Mouse (Mus musculus) adrenal gland, adult 8-10 months (tissue): ENCODE results near the gene Csrnp2. TPM values are rescaled to one million over a fixed set of nuclear protein-coding genes. Genes with fewer than 3 reads are reported as not detected.
"Not testable (repeated sequence)": the region's sequence is repeated elsewhere in the genome, so short reads cannot be mapped to it uniquely, and the experiment has no call there.

ENCODE experiments used
- DNase-seq: peaks from one replicate; pipeline ENCODE4 v3.0.0; 2022
- total RNA-seq, 4 experiments: library from RNA; stranded (reverse); gene quantifications; 2 replicates each; pipeline ENCODE4 v1.2.4; 2022

Gene Csrnp2
- 1 to 10 TPM; 5.7 to 8.5 (median 6.7) TPM for total RNA-seq

DNA sequence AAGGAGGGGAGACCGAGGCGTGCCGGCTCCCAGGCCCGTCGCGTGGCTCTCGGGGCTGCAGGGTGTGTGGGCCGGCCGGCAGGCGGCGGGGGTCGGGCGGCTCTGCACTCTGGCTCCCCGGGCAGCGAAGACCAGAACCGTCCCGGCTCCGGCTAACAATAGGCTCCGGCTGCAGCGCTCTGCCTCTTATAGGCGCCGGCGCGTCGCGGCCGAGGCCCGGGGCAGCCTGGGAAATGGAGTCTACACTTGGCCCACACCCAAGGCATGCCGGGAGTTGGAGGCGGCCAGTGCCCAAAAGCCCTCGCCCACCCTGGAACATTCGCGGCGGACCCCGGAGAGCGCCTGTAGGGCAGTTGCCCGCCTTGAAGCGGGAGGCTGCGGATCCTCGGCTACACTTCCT is at the start of gene Csrnp2:
Csrnp2 (minus strand) TSS at position 387 of the 400 bp plus-strand sequence.
- peak; percentile 86 for DNase-seq

DNA sequence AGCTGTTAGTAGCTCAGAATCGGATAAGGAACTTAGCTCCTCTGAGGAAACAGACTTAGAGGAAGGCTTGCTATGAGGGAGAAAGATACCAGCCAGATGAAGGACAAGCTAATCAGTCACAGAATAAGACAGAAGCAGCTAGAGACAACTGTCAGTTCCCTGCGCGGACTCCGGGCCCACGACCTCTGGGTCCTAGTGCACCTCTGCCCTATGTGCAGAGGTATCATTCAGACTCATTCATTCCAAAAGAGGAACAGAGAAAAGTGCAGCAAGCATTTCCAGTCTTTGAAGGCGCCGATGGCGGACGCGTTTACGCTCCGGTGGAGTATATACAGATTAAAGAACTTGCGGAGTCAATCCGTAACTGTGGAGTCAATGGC is 48.4 kb upstream of the Csrnp2 start:
- not testable (repeated sequence) for DNase-seq

DNA sequence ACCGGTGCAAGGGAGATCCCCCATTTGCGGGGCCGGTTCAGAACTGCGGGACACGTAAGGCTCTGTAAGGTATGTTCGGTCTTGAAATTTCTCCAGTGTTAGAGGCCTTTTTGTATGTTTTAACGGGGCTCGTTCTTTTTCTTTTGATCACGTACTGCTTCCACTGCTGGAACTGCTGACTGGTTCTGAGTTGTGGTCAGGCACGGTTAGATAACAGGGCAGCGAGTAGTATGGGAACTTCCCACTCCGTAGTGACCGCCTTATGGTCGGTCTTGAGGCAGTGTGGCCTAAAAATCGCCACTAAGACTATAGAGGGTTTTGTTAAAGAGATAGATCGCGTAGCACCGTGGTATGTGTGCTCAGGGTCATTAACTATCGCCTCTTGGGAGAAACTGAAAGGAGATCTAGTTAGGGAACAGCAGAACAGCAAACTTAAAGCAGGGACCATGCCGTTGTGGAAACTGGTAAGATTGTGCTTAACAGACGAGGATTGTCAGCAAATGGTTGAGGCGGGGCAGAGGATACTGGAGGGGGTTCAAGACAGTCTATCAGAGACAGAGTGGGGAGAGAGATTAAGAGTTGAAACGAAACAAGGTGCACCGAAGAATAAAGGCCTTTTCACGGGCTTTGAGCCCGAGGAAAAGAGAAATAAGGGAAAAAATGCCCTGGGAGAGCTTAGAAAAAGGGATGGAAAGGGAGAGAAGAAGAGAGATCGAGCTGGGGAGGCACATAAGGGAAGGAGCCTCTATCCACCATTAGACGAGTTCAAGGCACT is 47.8 kb upstream of the Csrnp2 start:
- not testable (repeated sequence) for DNase-seq

DNA sequence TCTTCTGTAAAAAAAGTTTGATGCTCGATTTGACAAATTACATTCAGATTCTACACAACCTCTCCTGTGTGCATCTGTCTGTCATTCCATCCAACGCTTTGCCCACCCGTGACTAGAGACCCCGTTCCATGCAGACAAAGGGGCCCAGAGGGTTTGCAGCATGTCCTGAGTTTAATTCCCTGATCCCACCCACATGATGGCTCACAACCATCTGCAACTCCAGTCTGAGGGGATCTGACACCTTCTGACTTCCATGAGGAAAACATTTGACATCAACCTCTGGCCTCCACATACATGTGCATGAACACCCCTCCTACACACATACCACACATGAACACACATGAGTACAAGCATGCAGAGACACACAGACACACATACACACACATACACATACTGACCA is 46.1 kb upstream of the Csrnp2 start:
- no peak for DNase-seq

DNA sequence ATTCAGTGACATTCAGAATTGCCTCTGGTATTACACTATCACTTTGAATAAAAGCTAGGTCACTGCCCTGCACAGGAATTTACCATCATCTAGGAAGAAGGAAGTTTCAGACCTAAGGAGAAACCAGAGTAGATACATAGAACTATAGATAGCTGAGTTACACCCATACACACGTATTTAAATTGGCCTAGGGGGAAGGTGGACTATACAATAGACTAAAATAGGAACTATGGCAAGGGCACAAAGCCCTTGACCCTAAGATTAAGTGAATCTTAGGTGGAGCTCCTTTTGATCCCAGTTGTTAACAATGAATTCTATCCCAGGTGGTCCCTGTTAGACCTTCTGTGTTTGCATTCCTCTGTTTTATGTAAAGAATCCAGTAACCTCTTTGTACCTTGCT is 45.7 kb upstream of the Csrnp2 start:
- DNase-seq = not testable (repeated sequence)

DNA sequence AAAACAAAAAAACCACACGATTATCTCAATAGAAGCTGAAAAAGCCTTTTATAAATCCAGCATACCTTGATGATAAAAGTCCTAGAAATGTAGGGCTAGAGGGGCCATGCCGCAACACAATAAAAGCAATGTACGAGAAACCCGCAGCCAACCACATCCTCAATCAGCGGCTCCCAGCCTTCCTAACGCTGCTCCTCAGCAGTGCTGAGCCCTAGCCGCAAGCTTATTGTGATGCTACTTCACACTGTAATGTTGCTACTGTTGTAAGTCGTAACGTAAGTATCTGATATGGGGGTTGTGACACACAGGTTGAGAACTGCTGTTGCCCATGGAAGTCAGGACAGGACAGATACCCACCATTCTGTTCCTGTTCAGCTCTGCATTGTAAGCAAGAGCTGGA is 44.1 kb upstream of the Csrnp2 start:
- DNase-seq = no peak

DNA sequence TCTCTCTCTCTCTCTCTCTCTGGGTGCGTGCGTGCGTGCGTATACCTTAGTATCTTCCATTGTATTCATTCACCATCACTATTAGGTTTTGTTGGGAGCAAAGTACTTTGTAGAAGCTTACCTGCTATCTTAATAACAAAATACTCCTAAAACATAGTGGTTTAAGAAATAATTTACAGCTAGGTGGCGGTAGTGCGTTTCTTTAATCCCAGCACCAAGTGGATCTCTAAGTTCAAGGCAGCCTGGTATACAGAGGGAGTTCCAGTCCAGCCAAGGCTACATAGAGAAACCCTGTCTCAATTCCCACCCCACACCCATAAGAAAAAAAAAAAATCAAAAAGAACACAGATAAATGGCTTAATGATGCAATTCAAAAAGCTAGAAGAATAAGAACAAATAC is 42.6 kb upstream of the Csrnp2 start:
- DNase-seq = no peak

DNA sequence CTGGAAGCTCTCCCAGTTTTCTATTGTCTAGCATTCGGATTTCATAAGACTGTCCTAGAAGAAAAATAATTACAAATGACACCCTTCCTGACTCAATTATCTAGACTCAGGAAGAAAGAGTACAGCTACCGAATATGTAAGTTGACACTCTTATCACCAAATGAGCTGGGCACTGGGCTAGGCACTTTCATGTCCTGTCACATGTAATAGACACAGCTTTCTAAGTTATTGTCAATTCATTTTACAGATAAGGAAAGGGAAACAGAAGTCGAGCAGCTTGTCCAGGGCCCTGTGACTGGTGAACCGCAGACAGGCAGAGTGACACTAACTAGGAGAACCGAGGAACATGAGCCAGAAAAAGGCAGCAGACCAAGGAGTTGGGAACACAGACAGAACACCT is 32.6 kb upstream of the Csrnp2 start:
- DNase-seq = no peak

DNA sequence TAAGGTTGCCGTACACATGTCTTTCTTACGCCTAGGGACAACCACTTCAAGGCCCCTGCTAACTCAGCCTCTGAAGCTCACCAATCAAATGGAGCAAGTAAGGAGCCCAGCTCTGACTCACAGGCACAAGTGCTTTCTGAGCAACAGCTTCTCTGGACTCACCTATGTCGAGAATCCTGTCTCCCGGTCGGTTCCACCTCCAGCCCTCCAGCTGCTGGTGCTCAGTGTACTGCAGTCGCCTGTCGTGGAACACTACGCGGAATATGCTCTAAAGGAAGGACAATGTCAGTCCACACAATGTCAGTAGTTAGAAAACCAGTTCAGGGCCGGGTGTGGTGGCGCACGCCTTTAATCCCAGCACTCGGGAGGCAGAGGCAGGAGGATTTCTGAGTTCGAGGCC is 30.1 kb upstream of the Csrnp2 start:
- DNase-seq = no peak

DNA sequence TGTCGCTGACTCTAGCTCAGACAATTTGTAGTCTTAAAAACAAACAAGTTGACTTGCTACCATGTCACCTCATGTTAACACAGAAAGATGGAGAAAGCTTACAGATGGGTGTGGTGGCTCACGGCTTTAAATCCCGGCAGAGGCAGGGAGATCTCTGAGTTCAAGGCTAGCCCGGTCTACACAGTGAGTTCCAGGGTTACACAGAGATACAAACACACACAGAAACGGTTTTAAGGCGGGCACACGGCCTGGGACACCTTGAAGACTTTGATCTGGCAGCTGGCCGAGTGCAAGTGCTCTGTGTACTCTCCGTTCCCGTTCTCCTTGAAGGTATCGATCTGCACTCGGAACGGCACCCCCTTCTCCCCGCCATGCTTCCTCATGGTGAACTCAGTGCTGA is 25.0 kb upstream of the Csrnp2 start:
- no peak for DNase-seq

DNA sequence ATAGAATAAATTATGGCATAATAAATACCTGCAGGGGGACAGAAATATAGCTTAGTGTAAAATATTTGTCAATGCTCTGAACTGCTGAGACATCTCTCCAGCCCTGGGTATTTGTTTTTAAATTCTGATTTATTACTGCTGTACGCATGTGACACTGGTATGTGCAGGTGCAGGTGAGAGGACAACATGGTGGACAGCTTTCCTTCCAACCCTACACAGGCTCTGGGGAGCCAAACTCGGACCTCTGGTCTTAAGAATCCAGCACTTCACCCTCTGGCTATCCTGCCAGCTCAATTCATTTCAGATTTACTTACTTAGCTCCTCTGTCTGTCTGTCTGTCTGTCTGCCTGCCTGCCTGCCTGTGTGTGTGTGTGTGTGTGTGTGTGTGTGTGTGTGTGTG is 19.8 kb upstream of the Csrnp2 start:
- no peak for DNase-seq

DNA sequence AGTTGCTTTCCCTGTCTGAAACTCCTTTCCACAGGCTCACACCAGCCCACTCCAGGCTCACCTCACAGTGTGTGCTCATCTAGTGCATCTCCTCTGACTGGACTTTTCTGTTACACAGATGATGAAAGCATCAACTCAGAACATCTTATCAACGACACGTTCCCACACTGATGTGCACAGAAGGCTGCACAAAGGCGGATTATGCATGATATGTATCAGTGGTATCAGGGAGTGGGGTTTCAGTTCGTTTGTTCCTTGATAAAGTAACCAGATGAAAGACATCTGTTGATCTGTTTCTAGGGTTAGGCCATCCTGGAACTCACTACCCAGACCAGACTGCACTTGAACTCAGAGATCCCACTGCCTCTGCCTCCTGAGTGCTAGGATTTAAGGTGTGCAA is 18.1 kb upstream of the Csrnp2 start:
- DNase-seq = no peak

DNA sequence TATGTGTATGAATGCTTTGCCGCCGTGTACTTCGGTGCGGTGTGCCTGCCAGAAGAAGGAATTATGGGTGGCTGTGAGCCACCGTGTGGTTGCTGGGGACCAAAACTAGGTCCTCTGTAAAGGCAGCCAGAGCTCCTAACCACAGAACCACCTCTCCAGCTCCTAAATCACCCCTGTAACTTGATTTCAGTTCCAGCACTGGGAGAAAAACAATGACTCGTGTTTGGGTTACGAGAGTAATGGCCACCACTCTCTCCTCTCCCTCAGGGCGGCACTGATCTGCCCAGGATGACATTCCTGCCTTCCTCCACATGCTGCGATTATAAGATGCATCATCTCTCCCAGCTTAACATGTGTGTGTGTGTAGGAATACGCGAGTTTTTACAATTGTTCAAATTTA is 14.8 kb upstream of the Csrnp2 start:
- DNase-seq = no peak

DNA sequence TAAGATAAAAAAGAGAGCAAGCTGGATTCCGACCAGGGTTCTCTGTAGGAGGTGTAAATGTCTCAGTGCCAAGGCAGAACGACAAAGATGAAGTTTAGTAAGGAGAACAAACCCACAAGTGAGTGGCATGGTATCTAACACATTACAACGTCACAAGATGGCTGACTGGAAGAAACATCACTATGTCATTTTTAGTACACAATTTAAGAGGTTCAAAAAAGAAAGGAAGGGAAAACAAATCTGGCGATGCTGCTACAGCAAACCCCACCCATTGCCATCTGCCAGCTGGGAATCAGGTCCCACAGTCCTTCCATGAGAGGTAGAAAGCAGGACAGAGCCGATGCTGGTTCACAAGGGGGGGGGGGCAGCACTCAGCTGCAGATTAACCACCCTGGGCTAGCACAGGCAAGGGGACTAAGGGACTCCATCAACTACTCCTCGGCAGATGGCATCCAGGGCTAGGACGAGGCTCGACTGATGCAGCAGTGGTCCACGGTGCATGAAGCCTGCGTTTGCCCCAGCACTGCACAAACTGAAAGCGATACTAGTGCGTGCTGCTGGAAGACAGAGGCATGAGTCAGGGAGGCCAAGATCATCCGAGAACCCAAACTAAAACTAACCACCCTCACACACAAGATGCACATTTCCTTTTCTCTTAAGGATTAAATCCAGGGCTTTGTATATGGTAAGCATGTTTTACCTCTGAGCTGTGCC is 13.3 kb upstream of the Csrnp2 start:
- no peak for DNase-seq

DNA sequence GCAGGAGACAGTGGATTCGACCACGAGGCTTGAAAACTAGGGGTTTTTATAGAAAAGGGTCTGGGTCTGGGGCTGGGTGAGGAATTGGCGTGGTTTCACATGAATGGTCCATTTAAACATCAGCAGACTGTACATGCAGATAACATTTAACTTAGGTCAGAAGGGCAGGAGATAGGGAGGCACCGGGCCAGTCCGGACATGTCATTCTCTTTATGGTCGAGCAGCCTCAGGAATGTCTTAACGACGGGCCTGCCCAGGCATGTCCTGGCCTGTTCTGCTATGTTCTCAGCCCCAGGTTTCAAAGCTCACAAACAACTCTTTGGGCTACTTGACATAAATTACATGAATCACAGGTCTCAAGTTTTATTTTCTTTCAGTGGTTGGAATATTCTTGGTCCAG is 4.2 kb upstream of the Csrnp2 start:
- not testable (repeated sequence) for DNase-seq

DNA sequence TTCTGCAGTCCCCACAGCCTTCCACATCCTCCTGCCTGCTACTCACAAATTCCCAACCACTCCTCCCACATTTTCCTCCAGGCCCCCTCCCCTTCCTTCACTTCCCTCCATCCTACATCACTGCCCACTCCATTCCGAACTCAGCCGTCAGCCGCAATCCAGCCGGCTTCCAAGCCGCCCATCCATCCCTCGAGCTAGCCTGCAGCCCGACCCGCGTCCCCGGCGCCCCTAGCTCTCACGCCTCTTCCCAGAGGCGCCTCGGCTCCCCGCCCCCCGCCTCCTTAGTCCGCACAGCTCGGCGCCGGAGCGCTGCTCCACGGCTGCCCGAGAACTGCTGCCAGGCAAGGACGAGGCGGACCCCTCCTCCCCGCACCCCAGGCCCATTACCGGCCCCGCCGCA is 641 bp downstream of the Csrnp2 start:
- DNase-seq = no peak

DNA sequence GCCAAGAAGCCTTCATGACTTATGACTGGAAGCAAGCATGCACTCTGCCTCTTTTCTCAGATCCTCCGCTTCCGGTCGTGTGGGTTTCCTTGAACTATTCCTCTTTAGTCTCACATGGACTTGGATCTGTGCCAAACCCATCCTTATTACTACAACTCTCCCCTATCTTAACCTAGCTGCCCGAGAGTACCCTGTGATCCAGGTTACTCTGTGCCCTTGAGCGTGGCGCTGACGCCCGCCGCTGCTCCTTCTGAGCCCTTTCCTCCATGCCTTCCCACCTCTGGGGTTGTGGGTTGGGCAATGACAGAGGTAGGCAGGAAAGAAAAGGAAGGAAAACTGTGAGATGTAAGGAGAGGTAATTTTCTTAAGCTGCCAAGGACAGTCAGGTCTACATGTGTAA is 3.3 kb downstream of the Csrnp2 start:
- DNase-seq = no peak

DNA sequence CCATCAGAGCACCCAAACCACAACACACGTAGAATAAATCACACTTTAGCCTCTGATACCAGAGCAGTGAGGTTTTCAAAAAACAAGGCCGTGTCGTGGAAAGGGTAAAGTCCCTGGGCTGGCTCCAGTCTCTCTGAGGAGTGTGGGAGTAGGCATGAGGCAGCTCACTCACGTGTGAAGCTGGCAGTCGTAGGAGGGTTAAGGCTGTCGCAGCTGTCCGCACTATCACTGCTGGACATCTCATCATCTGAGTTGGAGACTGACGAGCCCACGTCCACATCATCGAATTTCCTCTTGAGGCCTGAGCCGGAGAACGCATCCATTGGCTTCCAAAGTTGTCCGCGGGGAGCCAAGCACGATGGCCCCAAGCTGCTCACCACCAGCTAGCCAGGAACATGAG is 6.0 kb downstream of the Csrnp2 start:
- no peak for DNase-seq

DNA sequence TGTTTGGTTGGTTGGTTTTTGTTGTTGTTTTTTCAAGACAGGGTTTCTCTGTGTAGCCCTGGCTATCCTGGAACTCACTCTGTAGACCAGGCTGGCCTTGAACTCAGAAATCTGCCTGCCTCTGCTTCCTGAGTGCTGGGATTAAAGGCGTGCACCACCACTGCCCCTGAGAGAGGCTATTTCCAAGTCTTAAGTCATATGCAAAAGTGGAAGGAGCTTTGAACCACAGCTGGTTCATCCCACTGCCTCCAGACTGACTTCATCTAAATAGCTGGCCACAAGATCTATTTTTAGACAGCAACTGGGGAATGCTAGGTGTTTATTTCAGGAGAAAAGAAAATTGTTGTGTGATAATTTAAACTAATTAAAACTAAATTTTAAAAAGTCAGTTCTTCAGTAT is 7.0 kb downstream of the Csrnp2 start:
- DNase-seq = not testable (repeated sequence)

DNA sequence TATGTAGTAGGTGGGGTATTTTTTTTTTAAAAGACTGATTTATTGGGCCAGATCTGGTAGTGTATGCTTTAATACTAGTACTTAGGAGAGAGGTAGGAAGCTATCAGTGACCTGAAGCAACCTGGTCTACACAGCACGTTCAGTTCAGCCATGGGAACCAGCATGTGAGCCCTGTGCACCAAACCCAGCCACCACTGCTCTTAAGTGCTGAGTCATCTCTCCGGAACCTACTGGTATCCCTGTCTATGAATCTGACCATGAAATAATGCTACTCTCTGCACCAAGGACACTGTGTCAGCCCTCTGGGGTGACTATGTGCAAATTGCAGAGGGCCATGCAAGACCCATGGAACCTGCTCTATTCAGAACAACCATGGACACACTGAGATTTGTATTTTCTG is 8.2 kb downstream of the Csrnp2 start:
- no peak for DNase-seq

DNA sequence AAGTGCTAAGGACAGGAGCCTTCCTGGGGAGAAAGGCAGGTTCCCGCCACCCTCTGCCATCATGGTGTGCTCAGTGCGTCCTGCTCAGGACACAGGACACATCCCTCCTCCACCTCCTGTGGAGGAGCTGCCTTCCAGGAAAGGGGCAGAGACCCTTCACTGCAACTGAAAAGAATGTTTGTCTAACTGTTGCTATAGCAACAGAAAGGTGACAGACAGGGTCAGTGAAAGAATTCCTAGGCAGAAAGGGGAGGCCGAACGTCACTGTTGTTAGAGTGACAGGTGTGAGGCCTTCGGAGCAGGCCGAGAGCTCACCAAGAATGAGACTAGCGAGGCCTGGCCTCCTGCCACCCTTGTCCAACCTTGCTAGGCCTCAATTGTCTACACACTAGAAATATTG is 8.8 kb downstream of the Csrnp2 start:
- DNase-seq = no peak

DNA sequence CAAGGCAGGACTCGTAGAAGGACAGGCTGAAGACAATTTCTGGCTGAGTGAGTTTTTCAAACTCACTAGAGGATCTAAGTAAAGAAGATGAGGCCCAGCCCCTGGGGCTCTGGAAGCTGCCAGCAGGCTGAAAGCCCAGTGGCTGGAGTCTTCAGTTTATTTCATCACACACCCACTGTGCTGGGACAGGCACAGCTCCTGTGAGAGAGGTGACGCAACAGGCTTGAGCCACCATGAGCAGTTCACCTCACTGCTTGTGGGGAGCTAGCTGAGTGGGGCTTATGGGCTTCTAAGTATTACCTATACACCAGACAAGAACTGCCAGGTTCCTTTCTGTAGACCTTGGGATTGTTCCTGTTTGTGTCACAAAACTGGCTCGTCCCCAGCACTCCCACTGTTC is 9.7 kb downstream of the Csrnp2 start:
- peak; percentile 42 for DNase-seq

DNA sequence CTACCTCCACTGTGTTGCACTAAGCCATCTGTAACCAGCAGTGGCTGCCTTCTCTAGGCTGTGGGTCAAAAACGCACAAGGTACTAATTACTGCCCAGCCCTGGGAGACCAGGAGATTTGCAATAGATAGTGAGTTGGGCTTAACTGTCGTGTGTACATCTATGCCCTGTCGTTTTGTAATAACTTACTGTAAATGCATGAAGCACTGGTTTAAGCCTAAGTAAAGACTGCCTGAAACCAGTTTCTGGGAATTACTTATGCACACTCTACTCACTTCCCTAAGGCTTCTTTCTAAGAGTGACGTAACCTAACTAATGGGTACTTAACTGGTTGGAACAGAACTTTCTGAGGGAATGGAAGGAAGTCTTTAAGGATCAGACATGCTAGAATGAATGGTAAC is 16.4 kb downstream of the Csrnp2 start:
- DNase-seq = no peak

DNA sequence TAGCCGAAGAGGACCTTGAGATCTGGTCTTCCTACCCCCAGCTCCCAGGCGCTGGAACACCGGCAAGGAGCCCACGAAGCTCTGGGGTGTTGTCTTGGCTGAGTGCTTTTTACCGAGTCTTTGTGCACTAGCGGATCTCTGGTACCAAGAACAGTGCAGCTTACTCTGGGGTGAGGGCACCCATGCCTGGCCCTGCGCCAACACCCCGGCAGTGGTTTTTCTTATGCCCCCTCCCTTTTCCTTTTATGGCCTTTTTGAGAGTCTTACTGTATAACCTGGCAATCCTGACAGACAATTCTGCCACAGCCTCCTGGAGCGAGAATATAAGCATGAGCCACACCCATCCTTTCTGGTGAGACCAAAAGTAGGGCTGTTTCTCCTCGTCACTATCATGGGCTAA is 16.9 kb downstream of the Csrnp2 start:
- no peak for DNase-seq
